Mouse (Mus musculus) liver, embryonic 13.5 days (tissue): ENCODE measurements at regions not wholly inside any gene's neighbourhood (a gene's known extent, or its start where the extent isn't known, plus 50 kb on each side); places are given as distances from the start of the nearest gene placed in this dataset.

Experiments
- ATAC-seq: fragments of 200-750 bp; cut with Nextera tagmentation; 2 replicates; pipeline ENCODE4 v1.8.0; 2017; ENCODE audit warnings: low read depth, mild to moderate bottlenecking, moderate number of reproducible peaks, moderate library complexity
- DNase-seq: peaks from one replicate; pipeline ENCODE4 v3.0.0; 2022
- H3K27ac ChIP-seq: fragments of 300-500 bp; sonication (generic); 2 replicates; pipeline ENCODE4 v1.5.1; 2015; ENCODE audit warnings: moderate library complexity, mild to moderate bottlenecking, inconsistent platforms
- H3K27me3 ChIP-seq: fragments of 300-500 bp; sonication (generic); 2 replicates; pipeline ENCODE4 v1.6.1; 2015; ENCODE audit warnings: mild to moderate bottlenecking, inconsistent platforms
- H3K36me3 ChIP-seq: fragments of 300-500 bp; sonication (generic); 2 replicates; pipeline ENCODE4 v1.6.1; 2015; ENCODE audit warnings: mild to moderate bottlenecking, inconsistent platforms
- H3K4me1 ChIP-seq: fragments of 300-500 bp; sonication (generic); replicated peaks from 2 replicates; pipeline ENCODE4 v1.6.1; 2015; ENCODE audit warnings: inconsistent platforms
- H3K4me2 ChIP-seq: fragments of 300-500 bp; sonication (generic); 2 replicates; pipeline ENCODE4 v1.6.1; 2015; ENCODE audit warnings: inconsistent platforms, mild to moderate bottlenecking, moderate library complexity
- H3K4me3 ChIP-seq: fragments of 300-500 bp; sonication (generic); replicated peaks from 2 replicates; pipeline ENCODE4 v1.5.1; 2015; ENCODE audit warnings: mild to moderate bottlenecking, inconsistent platforms
- H3K9ac ChIP-seq: fragments of 300-500 bp; sonication (generic); 2 replicates; pipeline ENCODE4 v1.6.1; 2015; ENCODE audit warnings: mild to moderate bottlenecking, inconsistent platforms
- H3K9me3 ChIP-seq: fragments of 300-500 bp; sonication (generic); replicated peaks from 2 replicates; pipeline ENCODE4 v1.6.1; 2016; ENCODE audit warnings: inconsistent platforms
- WGBS: fragments of 180-500 bp; shearing (Covaris S2); methylation state at CpG from one replicate; pipeline ENCODE4 v1.1.7; 2015; ENCODE audit not compliant: insufficient replicate concordance; 5-methylcytosine and 5-hydroxymethylcytosine counted together

DNA sequence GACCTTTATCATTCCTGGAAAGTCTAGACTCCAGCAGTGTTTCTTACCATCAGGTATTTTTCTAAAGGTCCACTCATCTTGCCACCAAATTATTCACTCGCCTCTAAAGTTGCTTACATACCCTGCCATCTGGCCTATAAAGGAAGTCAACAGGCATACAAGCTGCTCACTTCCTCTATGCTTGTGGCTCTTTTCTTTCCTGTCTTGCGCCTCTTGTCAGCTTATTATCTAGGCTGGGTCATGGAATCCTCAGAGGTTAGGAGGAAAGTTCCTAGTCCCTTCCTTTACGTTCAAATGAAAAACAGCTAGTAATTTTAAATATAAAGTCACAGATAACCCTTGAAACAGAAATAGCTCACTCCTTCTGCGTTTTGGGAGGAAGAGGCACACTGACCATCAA, 97.9 kb downstream of the Lipi start:
- Histone ChIP-seq H3K9me3 (no peaks in the 10 kb centered on the region), H3K27me3 (no peaks in the 10 kb centered on the region), H3K4me2 (no peak overlapping the region), H3K9ac (no peak overlapping the region), H3K27ac (no peak overlapping the region), H3K36me3 (no peaks in the 10 kb centered on the region), H3K4me3 (no peak overlapping the region), H3K4me1 (no peaks in the 10 kb centered on the region)
- DNase-seq (no peak), ATAC-seq (no peak)
- 24% methylated on average over 4 of the region's 4 CpGs for WGBS

GRCm38 (mm10) chr16:75483878-75484277, 102.0 kb downstream of the Lipi start:
- Histone ChIP-seq H3K27ac (no peak overlapping the region), H3K9me3 (no peaks in the 10 kb centered on the region), H3K9ac (no peak overlapping the region), H3K4me3 (no peak overlapping the region), H3K4me1 (no peaks in the 10 kb centered on the region), H3K36me3 (no peaks in the 10 kb centered on the region), H3K4me2 (no peak overlapping the region), H3K27me3 (no peaks in the 10 kb centered on the region)
- ATAC-seq (no peak), DNase-seq (no peak)
- 64% methylated on average over 5 of the region's 5 CpGs for WGBS

DNA sequence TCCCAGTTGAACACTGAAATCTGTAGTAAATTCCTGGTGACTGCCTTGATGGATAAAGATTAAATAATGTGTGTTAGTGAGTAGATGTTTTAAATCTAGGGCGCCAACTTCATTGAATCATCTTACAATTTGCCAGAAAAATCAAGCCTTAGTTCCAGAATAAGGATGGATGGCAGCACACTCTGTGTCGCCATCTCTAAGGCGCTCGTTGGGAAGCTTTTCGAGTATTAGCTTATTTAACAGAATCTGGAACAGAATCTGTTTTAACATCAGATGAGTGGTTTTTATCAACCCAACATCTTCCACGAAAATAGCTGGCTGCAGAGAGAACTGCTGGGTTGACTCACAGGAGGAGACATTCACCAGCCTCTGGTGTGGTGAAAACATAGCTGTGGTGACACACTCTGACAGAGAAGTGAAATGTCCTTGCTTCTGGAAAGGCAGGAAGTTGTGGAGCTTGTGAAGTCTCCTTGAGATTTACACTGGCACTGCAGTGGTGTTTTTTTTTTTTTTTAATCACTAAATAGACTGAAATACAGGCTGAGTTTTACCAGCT, 120.4 kb downstream of the Lipi start:
- ATAC-seq: no peak
- Histone ChIP-seq H3K4me2 (no peak overlapping the region), H3K4me3 (no peak overlapping the region), H3K9ac (no peak overlapping the region), H3K27ac (no peak overlapping the region), H3K27me3 (no peaks in the 10 kb centered on the region), H3K9me3 (no peaks in the 10 kb centered on the region), H3K4me1 (no peaks in the 10 kb centered on the region), H3K36me3 (no peaks in the 10 kb centered on the region)
- no peak for DNase-seq
- WGBS: 60% methylated on average over 6 of the region's 6 CpGs

DNA sequence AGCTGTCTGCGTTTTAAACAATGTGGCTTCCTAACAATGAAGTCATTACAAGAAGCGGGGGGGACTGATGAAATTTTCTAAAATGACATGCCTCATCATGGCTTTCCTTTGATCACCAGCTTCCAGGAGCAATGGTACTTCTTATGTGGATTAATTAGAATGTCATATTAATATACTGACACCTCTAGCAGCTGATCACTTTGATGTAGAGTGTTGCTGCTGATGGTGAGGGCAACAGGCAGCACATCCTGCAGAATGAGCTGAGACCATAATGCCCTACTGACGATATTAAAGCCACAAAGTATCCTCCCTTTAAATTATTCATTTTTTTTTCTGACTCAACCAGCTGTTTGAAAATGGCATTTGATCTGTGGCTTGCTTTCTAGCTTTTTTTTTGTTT, 123.7 kb downstream of the Lipi start:
- Histone ChIP-seq H3K36me3 (no peaks in the 10 kb centered on the region), H3K4me1 (no peaks in the 10 kb centered on the region), H3K9me3 (no peaks in the 10 kb centered on the region), H3K27me3 (no peaks in the 10 kb centered on the region), H3K27ac (no peak overlapping the region), H3K4me2 (no peak overlapping the region), H3K9ac (no peak overlapping the region), H3K4me3 (no peak overlapping the region)
- ATAC-seq: no peak
- DNase-seq: no peak
- WGBS: 62% methylated on average over 3 of the region's 3 CpGs

GRCm38 (mm10) chr16:75446901-75447514, 138.9 kb downstream of the Lipi start:
- H3K36me3 ChIP-seq: no peaks in the 10 kb centered on the region
- DNase-seq: no peak
- H3K27me3 ChIP-seq: no peaks in the 10 kb centered on the region
- H3K9ac ChIP-seq: no peak overlapping the region
- ATAC-seq: no peak
- no peaks in the 10 kb centered on the region for H3K4me1 ChIP-seq
- H3K27ac ChIP-seq: no peak overlapping the region
- H3K4me3 ChIP-seq: no peak overlapping the region
- WGBS: 3% methylated on average over 14 of the region's 14 CpGs
- no peak overlapping the region for H3K4me2 ChIP-seq
- H3K9me3 ChIP-seq: no peaks in the 10 kb centered on the region

GRCm38 (mm10) chr16:75439296-75439695, 146.6 kb downstream of the Lipi start:
- Histone ChIP-seq H3K4me3 (no peak overlapping the region), H3K4me1 (no peaks in the 10 kb centered on the region), H3K9ac (no peak overlapping the region), H3K9me3 (no peaks in the 10 kb centered on the region), H3K27ac (no peak overlapping the region), H3K4me2 (no peak overlapping the region), H3K36me3 (no peaks in the 10 kb centered on the region), H3K27me3 (no peaks in the 10 kb centered on the region)
- DNase-seq: no peak
- 77% methylated on average over 3 of the region's 3 CpGs for WGBS
- no peak for ATAC-seq

GRCm38 (mm10) chr16:75433227-75433626, 152.6 kb downstream of the Lipi start:
- Histone ChIP-seq H3K9me3 (no peaks in the 10 kb centered on the region), H3K27ac (no peak overlapping the region), H3K4me2 (no peak overlapping the region), H3K4me3 (no peak overlapping the region), H3K36me3 (no peaks in the 10 kb centered on the region), H3K27me3 (no peaks in the 10 kb centered on the region), H3K4me1 (no peaks in the 10 kb centered on the region), H3K9ac (no peak overlapping the region)
- 57% methylated on average over 6 of the region's 6 CpGs for WGBS
- DNase-seq (no peak), ATAC-seq (no peak)

GRCm38 (mm10) chr16:75384526-75385222, 201.2 kb downstream of the Lipi start:
- no peak for DNase-seq
- ATAC-seq: no peak
- WGBS: 61% methylated on average over 6 of the region's 6 CpGs
- H3K27me3 ChIP-seq: no peaks in the 10 kb centered on the region
- H3K36me3 ChIP-seq: no peaks in the 10 kb centered on the region
- no peak overlapping the region for H3K9ac ChIP-seq
- H3K4me3 ChIP-seq: no peak overlapping the region
- H3K27ac ChIP-seq: no peak overlapping the region
- no peaks in the 10 kb centered on the region for H3K4me1 ChIP-seq
- no peak overlapping the region for H3K4me2 ChIP-seq
- H3K9me3 ChIP-seq: no peaks in the 10 kb centered on the region

GRCm38 (mm10) chr16:75381191-75381590, 204.7 kb downstream of the Lipi start:
- WGBS: 33% methylated on average over 1 of the region's 1 CpGs
- H3K36me3 ChIP-seq: no peaks in the 10 kb centered on the region
- ATAC-seq (no peak), DNase-seq (no peak)
- no peaks in the 10 kb centered on the region for H3K4me1 ChIP-seq
- no peak overlapping the region for H3K9ac ChIP-seq
- H3K4me2 ChIP-seq: no peak overlapping the region
- no peak overlapping the region for H3K4me3 ChIP-seq
- no peaks in the 10 kb centered on the region for H3K9me3 ChIP-seq
- no peaks in the 10 kb centered on the region for H3K27me3 ChIP-seq
- no peak overlapping the region for H3K27ac ChIP-seq

GRCm38 (mm10) chr16:75369700-75370099, 216.2 kb downstream of the Lipi start:
- no peaks in the 10 kb centered on the region for H3K27me3 ChIP-seq
- H3K9ac ChIP-seq: no peak overlapping the region
- no peak overlapping the region for H3K27ac ChIP-seq
- no peak for DNase-seq
- no peak overlapping the region for H3K4me3 ChIP-seq
- no peak for ATAC-seq
- H3K4me2 ChIP-seq: no peak overlapping the region
- H3K9me3 ChIP-seq: no peaks in the 10 kb centered on the region
- WGBS: 59% methylated on average over 5 of the region's 5 CpGs
- H3K4me1 ChIP-seq: no peaks in the 10 kb centered on the region
- H3K36me3 ChIP-seq: no peaks in the 10 kb centered on the region

GRCm38 (mm10) chr16:75366727-75367126, 219.1 kb downstream of the Lipi start:
- H3K27ac ChIP-seq: no peak overlapping the region
- 67% methylated on average over 4 of the region's 4 CpGs for WGBS
- no peak overlapping the region for H3K9ac ChIP-seq
- no peaks in the 10 kb centered on the region for H3K27me3 ChIP-seq
- ATAC-seq (no peak), DNase-seq (no peak)
- H3K36me3 ChIP-seq: no peaks in the 10 kb centered on the region
- H3K4me3 ChIP-seq: no peak overlapping the region
- no peaks in the 10 kb centered on the region for H3K4me1 ChIP-seq
- no peak overlapping the region for H3K4me2 ChIP-seq
- H3K9me3 ChIP-seq: no peaks in the 10 kb centered on the region
